Mouse (Mus musculus) cerebellum, adult 2 months (tissue): Measurements from ENCODE around the gene Rnaseh2c.

Experiments used
- CTCF ChIP-seq: fragments of 200-500 bp; IDR thresholded peaks from 2 replicates; pipeline ENCODE4 v1.5.1; 2011; ENCODE audit warnings: low read depth, mild to moderate bottlenecking, control low read depth, low read length, moderate library complexity, borderline replicate concordance; ENCODE audit not compliant: insufficient read depth
- POLR2A ChIP-seq: fragments of 200-500 bp; IDR thresholded peaks from 2 replicates; pipeline ENCODE4 v1.6.1; 2011; ENCODE audit warnings: low read length, control low read depth, borderline replicate concordance; ENCODE audit not compliant: insufficient read depth

- TF ChIP-seq CTCF (no peak), POLR2A (no peak)
Observed at GRCm38 (mm10) chr19:5641021-5641420, 39.3 kb downstream of the Rnaseh2c start.
